Mouse (Mus musculus): ENCODE results near the gene Gtf2ird1. TPM values are rescaled to one million over a fixed set of nuclear protein-coding genes. Genes with fewer than 3 reads are reported as not detected.

Gene Gtf2ird1
- polyA plus RNA-seq, 1 experiment from 2014 or later, result 151 TPM

GRCm38 (mm10) chr5:134397434-134398163 lies 58.9 kb downstream of the Gtf2ird1 start:
- H3K27ac ChIP-seq, result no peak overlapping the region
- no peak for ATAC-seq (ENCODE audit: insufficient number of reproducible peaks, insufficient read depth, low FRiP score, low TSS enrichment)

GRCm38 (mm10) chr5:134396519-134396918 lies 60.0 kb downstream of the Gtf2ird1 start:
- Histone ChIP-seq H3K27ac (peak overlapping the region; percentile 46; the same call in 1 of the 2 replicates), H3K27me3 (no peaks in the 10 kb centered on the region), H3K9ac (no peak overlapping the region), H3K36me3 (peaks cover 82% of the 10 kb centered on the region), H3K4me3 (no peak overlapping the region), H3K4me1 (0 out of 2 replicates have a peak, but pooled peaks cover 15% of the 10 kb centered on the region), H3K4me2 (replicated peaks) (no peak overlapping the region), H3K9me3 (no peaks in the 10 kb centered on the region)
- ATAC-seq (ENCODE audit: insufficient number of reproducible peaks, insufficient read depth, low FRiP score, low TSS enrichment), result no peak
- 54% methylated on average over 9 of the region's 9 CpGs for WGBS

More at GRCm38 (mm10) chr5:134397434-134398163, 58.9 kb downstream of the Gtf2ird1 start:
- H3K36me3 ChIP-seq, result peaks cover 82% of the 10 kb centered on the region
- H3K4me2 ChIP-seq (replicated peaks), result no peak overlapping the region
- no peak overlapping the region for H3K9ac ChIP-seq
- H3K4me3 ChIP-seq, result no peak overlapping the region
- no peaks in the 10 kb centered on the region for H3K9me3 ChIP-seq
- WGBS, result 91% methylated on average over 15 of the region's 15 CpGs
- H3K4me1 ChIP-seq, result 0 out of 2 replicates have a peak, but pooled peaks cover 15% of the 10 kb centered on the region
- no peaks in the 10 kb centered on the region for H3K27me3 ChIP-seq

GRCm38 (mm10) chr5:134394624-134395023 lies 61.9 kb downstream of the Gtf2ird1 start:
- no peaks in the 10 kb centered on the region for H3K9me3 ChIP-seq
- 0 out of 2 replicates have a peak, but pooled peaks cover 15% of the 10 kb centered on the region for H3K4me1 ChIP-seq
- WGBS, result 10% methylated on average over 10 of the region's 10 CpGs
- no peak overlapping the region for H3K4me3 ChIP-seq
- ATAC-seq (ENCODE audit: insufficient number of reproducible peaks, insufficient read depth, low FRiP score, low TSS enrichment), result peak; percentile 54; the same call in 1 of the 2 replicates
- H3K27ac ChIP-seq, result peak overlapping the region; percentile 82
- peak overlapping the region; percentile 6; the same call in 1 of the 2 replicates for H3K4me2 ChIP-seq (replicated peaks)
- no peaks in the 10 kb centered on the region for H3K27me3 ChIP-seq
- H3K9ac ChIP-seq, result no peak overlapping the region
- peaks cover 80% of the 10 kb centered on the region for H3K36me3 ChIP-seq

GRCm38 (mm10) chr5:134393624-134394023 lies 62.9 kb downstream of the Gtf2ird1 start:
- 59% methylated on average over 6 of the region's 6 CpGs for WGBS
- Histone ChIP-seq H3K4me1 (0 out of 2 replicates have a peak, but pooled peaks cover 15% of the 10 kb centered on the region), H3K36me3 (peaks cover 81% of the 10 kb centered on the region), H3K9me3 (no peaks in the 10 kb centered on the region), H3K4me2 (replicated peaks) (no peak overlapping the region), H3K9ac (no peak overlapping the region), H3K4me3 (no peak overlapping the region), H3K27me3 (no peaks in the 10 kb centered on the region), H3K27ac (peak overlapping the region; percentile 82)
- ATAC-seq (ENCODE audit: insufficient number of reproducible peaks, insufficient read depth, low FRiP score, low TSS enrichment), result no peak

GRCm38 (mm10) chr5:134385106-134385505 lies 71.4 kb downstream of the Gtf2ird1 start:
- ATAC-seq (ENCODE audit: insufficient number of reproducible peaks, insufficient read depth, low FRiP score, low TSS enrichment), result no peak
- no peaks in the 10 kb centered on the region for H3K27me3 ChIP-seq
- H3K9me3 ChIP-seq, result no peaks in the 10 kb centered on the region
- no peak overlapping the region for H3K9ac ChIP-seq
- no peak overlapping the region for H3K27ac ChIP-seq
- H3K4me2 ChIP-seq (replicated peaks), result no peak overlapping the region
- H3K4me3 ChIP-seq, result no peak overlapping the region
- H3K4me1 ChIP-seq, result no peaks in the 10 kb centered on the region
- WGBS, result 66% methylated on average over 2 of the region's 2 CpGs
- H3K36me3 ChIP-seq, result peaks cover 84% of the 10 kb centered on the region

GRCm38 (mm10) chr5:134375256-134375655 lies 81.3 kb downstream of the Gtf2ird1 start:
- ATAC-seq (ENCODE audit: insufficient number of reproducible peaks, insufficient read depth, low FRiP score, low TSS enrichment), result no peak
- Histone ChIP-seq H3K27me3 (no peaks in the 10 kb centered on the region), H3K4me1 (0 out of 2 replicates have a peak, but pooled peaks cover 3% of the 10 kb centered on the region), H3K27ac (no peak overlapping the region), H3K9ac (no peak overlapping the region), H3K9me3 (no peaks in the 10 kb centered on the region), H3K4me3 (no peak overlapping the region), H3K36me3 (peaks cover 55% of the 10 kb centered on the region), H3K4me2 (replicated peaks) (no peak overlapping the region)
- 76% methylated on average over 1 of the region's 1 CpGs for WGBS

- Histone ChIP-seq H3K4me3 (no peak overlapping the region), H3K4me1 (0 out of 2 replicates have a peak, but pooled peaks cover 3% of the 10 kb centered on the region), H3K4me2 (replicated peaks) (no peak overlapping the region), H3K36me3 (peaks cover 61% of the 10 kb centered on the region), H3K27ac (0 out of 2 replicates have a peak overlapping the region, but pooled peaks have one; percentile 25), H3K9ac (no peak overlapping the region), H3K27me3 (no peaks in the 10 kb centered on the region), H3K9me3 (no peaks in the 10 kb centered on the region)
- ATAC-seq (ENCODE audit: insufficient number of reproducible peaks, insufficient read depth, low FRiP score, low TSS enrichment), result peak; percentile 73
These were observed 82.0 kb downstream of the Gtf2ird1 start for GRCm38 (mm10) chr5:134374546-134374945.

GRCm38 (mm10) chr5:134373912-134374488 lies 82.5 kb downstream of the Gtf2ird1 start:
- H3K27ac ChIP-seq, result 0 out of 2 replicates have a peak overlapping the region, but pooled peaks have one; percentile 25
- H3K9me3 ChIP-seq, result no peaks in the 10 kb centered on the region
- ATAC-seq (ENCODE audit: insufficient number of reproducible peaks, insufficient read depth, low FRiP score, low TSS enrichment), result no peak
- H3K27me3 ChIP-seq, result no peaks in the 10 kb centered on the region
- no peak overlapping the region for H3K9ac ChIP-seq
- H3K4me1 ChIP-seq, result 0 out of 2 replicates have a peak, but pooled peaks cover 3% of the 10 kb centered on the region
- peaks cover 61% of the 10 kb centered on the region for H3K36me3 ChIP-seq
- H3K4me3 ChIP-seq, result no peak overlapping the region
- no peak overlapping the region for H3K4me2 ChIP-seq (replicated peaks)
- WGBS, result 72% methylated on average over 9 of the region's 9 CpGs

- Histone ChIP-seq H3K27ac (no peak overlapping the region), H3K9ac (no peak overlapping the region), H3K4me1 (0 out of 2 replicates have a peak, but pooled peaks cover 3% of the 10 kb centered on the region), H3K27me3 (no peaks in the 10 kb centered on the region), H3K4me2 (replicated peaks) (no peak overlapping the region), H3K9me3 (no peaks in the 10 kb centered on the region), H3K4me3 (no peak overlapping the region), H3K36me3 (peaks cover 67% of the 10 kb centered on the region)
- no peak for ATAC-seq (ENCODE audit: insufficient number of reproducible peaks, insufficient read depth, low FRiP score, low TSS enrichment)
- 96% methylated on average over 6 of the region's 6 CpGs for WGBS
These were observed 83.4 kb downstream of the Gtf2ird1 start for GRCm38 (mm10) chr5:134372926-134373658.

- H3K9ac ChIP-seq, result 0 out of 2 replicates have a peak overlapping the region, but pooled peaks have one; percentile 2
- 87% methylated on average over 5 of the region's 5 CpGs for WGBS
- no peaks in the 10 kb centered on the region for H3K9me3 ChIP-seq
- H3K27ac ChIP-seq, result no peak overlapping the region
- H3K27me3 ChIP-seq, result no peaks in the 10 kb centered on the region
- H3K4me3 ChIP-seq, result no peak overlapping the region
- H3K36me3 ChIP-seq, result peaks cover 65% of the 10 kb centered on the region
- no peak for ATAC-seq (ENCODE audit: insufficient number of reproducible peaks, insufficient read depth, low FRiP score, low TSS enrichment)
- H3K4me2 ChIP-seq (replicated peaks), result no peak overlapping the region
- 0 out of 2 replicates have a peak, but pooled peaks cover 3% of the 10 kb centered on the region for H3K4me1 ChIP-seq
These were observed 84.8 kb downstream of the Gtf2ird1 start for GRCm38 (mm10) chr5:134371511-134372289.

- no peak overlapping the region for H3K9ac ChIP-seq
- no peak overlapping the region for H3K4me3 ChIP-seq
- no peak overlapping the region for H3K27ac ChIP-seq
- 92% methylated on average over 2 of the region's 2 CpGs for WGBS
- H3K4me1 ChIP-seq, result 0 out of 2 replicates have a peak, but pooled peaks cover 1% of the 10 kb centered on the region
- peaks cover 64% of the 10 kb centered on the region for H3K36me3 ChIP-seq
- H3K9me3 ChIP-seq, result no peaks in the 10 kb centered on the region
- H3K27me3 ChIP-seq, result no peaks in the 10 kb centered on the region
- no peak for ATAC-seq (ENCODE audit: insufficient number of reproducible peaks, insufficient read depth, low FRiP score, low TSS enrichment)
- H3K4me2 ChIP-seq (replicated peaks), result no peak overlapping the region
These were observed 85.7 kb downstream of the Gtf2ird1 start for GRCm38 (mm10) chr5:134370831-134371230.

All from embryonic facial prominence, embryonic 12.5 days (tissue).